Mouse (Mus musculus) urinary bladder, postnatal 14 days (tissue): Measurements from ENCODE around the gene Wbp4.
"Not testable (repeated sequence)": the region's sequence is repeated elsewhere in the genome, so short reads cannot be mapped to it uniquely, and the experiment has no call there.

Source experiments
- DNase-seq: peaks from one replicate; pipeline ENCODE4 v3.0.0; 2021; ENCODE audit warnings: low spot score

The Wbp4 gene

GRCm38 (mm10) chr14:79451681-79452590 is 29.4 kb downstream of the Wbp4 start, which contains the start of gene Kbtbd6:
Gene Kbtbd6 (plus strand): TSS chr14:79451835.
- DNase-seq: peak; percentile 76

- no peak for DNase-seq
Observed at GRCm38 (mm10) chr14:79445055-79445620, 36.2 kb downstream of the Wbp4 start.

- DNase-seq: no peak
Observed at GRCm38 (mm10) chr14:79444601-79445000, 36.7 kb downstream of the Wbp4 start.

- DNase-seq: no peak
Observed at GRCm38 (mm10) chr14:79441441-79441840, 39.9 kb downstream of the Wbp4 start.

GRCm38 (mm10) chr14:79440655-79441054 is 40.7 kb downstream of the Wbp4 start:
- no peak for DNase-seq

GRCm38 (mm10) chr14:79434068-79434467 is 47.3 kb downstream of the Wbp4 start:
- no peak for DNase-seq

- not testable (repeated sequence) for DNase-seq
Observed at GRCm38 (mm10) chr14:79426730-79427365, 54.5 kb downstream of the Wbp4 start.

- peak; percentile 95 for DNase-seq
Observed at GRCm38 (mm10) chr14:79425979-79426729, 55.2 kb downstream of the Wbp4 start, which contains the start of gene Kbtbd7. Gene Kbtbd7 (plus strand): TSS chr14:79426511.

GRCm38 (mm10) chr14:79420083-79420685 is 61.1 kb downstream of the Wbp4 start:
- DNase-seq: no peak

- no peak for DNase-seq
Observed at GRCm38 (mm10) chr14:79413121-79413520, 68.2 kb downstream of the Wbp4 start.

- no peak for DNase-seq
Observed at GRCm38 (mm10) chr14:79410662-79411061, 70.7 kb downstream of the Wbp4 start.
